Mouse (Mus musculus) bone marrow, adult 2 months (tissue): ENCODE results near the gene Gm19426.

ENCODE experiments used
- CTCF ChIP-seq: fragments of 200-500 bp; IDR thresholded peaks from 2 replicates; pipeline ENCODE4 v1.5.1; 2011; ENCODE audit warnings: low read length, control low read depth; ENCODE audit not compliant: control insufficient read depth, insufficient read depth
- POLR2A ChIP-seq: fragments of 200-500 bp; IDR thresholded peaks from 2 replicates; pipeline ENCODE4 v1.6.1; 2011; ENCODE audit warnings: low read depth, mild to moderate bottlenecking, control low read depth, low read length, borderline replicate concordance; ENCODE audit not compliant: control insufficient read depth

- TF ChIP-seq CTCF (no peak), POLR2A (no peak)
Measured at GRCm38 (mm10) chr2:84762295-84762694, 18.8 kb upstream of the Gm19426 start.
